Mouse (Mus musculus) testis, postnatal 14 days (tissue): ENCODE data around the gene Commd8.

Source experiments
- DNase-seq: peaks from one replicate; pipeline ENCODE4 v3.0.0; 2021; ENCODE audit warnings: low spot score

Commd8 gene

DNA sequence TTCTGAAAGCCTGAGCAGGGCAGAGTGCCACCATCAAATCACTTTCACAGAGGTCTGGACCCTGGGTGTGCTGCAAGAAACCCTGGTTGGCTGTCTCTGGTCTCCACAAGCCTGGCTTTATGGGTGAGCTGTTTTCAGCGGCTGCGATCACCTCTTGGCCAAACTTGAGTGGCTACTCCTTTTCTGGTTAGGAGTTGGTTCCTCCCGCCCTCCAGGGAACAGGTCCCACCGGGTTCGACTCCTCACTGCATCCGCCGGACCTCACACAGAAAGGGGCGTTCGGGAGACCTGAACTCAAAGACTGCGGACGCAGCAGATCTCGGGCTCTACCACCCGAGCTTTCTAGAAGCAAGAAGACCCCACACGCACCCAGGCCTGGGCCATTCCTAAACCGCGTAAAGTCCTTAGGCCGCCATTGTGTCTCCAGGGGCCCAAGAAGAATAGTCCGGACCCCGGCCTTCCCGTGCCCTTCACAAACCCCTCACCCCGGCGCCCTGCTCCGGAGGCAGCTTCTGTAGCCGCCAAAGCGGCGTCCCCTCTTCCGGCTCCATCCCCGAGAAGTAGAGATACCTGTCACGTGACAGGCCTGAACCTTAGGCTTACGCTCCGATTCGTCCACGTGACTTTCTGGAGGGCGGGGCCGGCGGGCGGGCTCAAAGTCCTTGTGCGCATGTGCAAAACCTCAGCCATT lies at the start of gene Commd8:
TSS of gene Commd8 (minus strand) at position 596 of the 691 bp plus-strand sequence.
- peak; percentile 93 for DNase-seq

DNA sequence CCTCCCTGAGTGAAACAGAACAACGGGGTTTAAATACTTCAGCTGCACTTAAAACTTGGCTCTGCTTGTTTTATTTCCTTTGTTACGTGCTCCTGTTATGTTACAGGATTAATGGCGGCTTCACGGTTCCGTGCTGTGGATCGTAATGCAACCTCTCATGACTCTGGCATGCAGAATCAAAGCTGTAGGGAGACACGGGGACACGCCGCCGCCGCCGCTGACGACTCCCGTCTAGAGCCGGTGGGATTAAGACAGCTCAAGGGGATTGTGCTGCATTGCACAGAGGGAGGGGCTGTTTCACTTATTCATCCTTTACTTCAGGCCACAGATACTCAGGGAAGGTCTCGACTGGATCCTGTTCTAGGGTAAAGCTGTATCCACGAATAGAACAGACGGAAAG lies 43.8 kb upstream of the Commd8 start:
- DNase-seq, result no peak

DNA sequence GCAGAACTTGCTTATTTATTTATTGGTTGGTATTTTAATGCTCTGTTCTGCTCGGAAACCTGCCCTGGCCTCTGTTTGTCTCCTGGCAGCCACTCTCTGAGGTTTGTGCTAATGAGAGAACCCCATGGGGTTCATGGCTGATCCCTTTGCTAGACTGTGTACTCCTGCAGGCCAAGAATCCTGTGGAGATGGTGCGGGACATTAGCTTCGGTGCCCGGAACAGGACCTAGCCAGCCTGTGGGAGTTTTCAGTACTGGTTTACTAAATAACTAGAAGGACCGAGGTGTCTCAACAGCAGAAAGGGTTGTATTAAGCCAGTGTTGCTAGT lies 42.8 kb upstream of the Commd8 start:
- DNase-seq, result no peak

DNA sequence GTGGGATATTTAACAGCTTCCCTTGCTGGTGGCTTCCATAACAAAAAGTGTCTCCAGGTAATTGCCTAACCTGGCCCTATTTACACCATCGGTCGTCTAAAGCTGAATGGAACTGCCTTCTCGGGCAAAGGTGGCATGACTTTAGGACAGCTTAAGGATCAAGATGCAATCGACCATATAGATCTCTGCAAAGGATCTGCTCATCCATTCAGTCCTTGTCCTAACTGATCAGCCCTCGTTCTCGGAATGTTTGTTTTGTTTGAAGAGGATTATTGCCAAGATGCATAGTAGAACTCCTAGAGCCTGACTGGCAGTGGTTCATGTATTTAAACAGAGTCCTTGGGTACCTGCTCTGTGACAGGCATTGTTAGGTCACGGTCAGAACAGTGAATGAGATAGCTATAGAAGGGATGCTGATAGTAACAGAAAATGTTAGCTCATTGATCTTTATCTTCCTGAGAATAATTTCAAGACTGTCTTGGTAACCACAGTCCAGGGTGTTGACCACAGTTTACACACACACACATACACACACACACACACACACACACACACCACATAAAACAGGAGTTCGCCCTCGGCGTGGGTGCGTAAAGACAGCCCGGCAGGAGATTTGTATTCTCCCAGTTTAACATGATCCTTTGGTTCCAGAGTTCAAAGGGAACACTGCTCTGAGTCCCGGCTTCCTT lies 42.3 kb upstream of the Commd8 start:
- DNase-seq, result no peak

DNA sequence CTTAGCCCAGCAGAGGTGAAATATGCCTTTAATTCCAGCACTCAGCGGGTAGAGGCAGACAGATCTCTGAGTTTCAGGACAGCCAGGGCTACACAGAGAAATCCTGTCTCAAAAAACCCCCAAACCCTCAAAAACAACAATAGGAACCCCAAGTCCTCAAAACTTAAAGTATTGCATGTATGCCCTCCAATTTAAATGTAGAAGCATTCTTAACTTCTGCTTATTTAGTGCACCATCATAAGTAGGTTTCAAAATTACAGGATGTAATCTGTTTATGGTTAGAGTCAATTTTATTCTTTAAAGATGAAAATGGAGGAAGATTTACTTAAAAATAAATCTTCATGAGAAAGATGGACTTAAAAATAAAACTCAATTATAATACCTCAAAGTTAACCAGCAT lies 40.5 kb upstream of the Commd8 start:
- DNase-seq, result no peak

DNA sequence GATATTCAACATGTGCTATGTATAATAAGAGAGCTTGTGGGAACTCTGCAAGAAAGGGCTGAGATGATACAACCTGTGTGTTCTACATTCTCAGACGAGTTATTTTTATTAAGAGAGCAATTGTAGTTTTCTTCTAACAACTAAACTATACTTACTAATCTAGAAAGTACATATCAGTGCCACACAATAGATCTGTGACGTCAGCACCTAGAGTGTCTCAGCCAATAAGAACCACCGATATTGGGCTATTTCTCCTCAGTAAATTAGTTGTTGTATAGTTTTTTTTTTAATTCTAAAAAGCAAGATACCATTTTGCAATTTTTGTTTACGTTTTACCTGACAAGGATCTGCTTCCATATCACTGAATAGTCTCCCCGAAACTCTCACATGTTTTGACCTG lies 37.3 kb upstream of the Commd8 start:
- DNase-seq, result no peak

DNA sequence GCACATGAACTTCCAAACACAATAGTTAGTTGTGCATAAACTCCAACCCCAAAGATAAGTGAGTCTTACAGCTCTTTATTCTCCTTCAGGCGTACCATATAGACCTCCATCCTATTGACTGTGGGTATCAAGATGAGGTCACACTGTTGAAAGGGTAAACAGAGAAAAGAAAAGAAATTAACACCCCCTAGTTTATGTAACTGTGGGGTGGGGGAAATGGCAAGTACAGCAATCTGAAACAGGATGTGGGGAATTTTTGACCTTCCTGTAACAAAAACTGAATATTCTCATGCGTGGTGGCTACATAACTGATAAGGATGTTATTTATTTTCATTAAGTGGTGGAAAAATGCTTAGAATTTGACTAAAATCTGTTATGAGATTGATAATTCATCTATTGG lies 36.5 kb upstream of the Commd8 start:
- no peak for DNase-seq

DNA sequence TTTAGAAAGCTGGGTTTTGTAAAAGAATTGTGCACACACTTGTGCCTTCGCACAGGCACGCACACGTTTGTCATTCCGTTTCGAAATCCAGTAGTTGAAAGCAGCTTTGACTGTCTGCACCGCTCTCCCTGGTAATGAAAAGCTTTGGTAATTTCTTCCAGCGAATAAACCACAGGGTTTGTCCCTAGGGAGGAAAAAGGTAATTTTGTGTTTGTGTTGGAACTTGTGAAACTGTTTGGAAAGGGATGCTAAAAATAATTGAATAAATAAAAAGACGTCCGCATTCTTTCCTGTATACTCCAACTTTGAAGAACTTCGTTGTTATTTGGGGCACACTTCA lies 35.7 kb upstream of the Commd8 start:
- DNase-seq, result no peak

DNA sequence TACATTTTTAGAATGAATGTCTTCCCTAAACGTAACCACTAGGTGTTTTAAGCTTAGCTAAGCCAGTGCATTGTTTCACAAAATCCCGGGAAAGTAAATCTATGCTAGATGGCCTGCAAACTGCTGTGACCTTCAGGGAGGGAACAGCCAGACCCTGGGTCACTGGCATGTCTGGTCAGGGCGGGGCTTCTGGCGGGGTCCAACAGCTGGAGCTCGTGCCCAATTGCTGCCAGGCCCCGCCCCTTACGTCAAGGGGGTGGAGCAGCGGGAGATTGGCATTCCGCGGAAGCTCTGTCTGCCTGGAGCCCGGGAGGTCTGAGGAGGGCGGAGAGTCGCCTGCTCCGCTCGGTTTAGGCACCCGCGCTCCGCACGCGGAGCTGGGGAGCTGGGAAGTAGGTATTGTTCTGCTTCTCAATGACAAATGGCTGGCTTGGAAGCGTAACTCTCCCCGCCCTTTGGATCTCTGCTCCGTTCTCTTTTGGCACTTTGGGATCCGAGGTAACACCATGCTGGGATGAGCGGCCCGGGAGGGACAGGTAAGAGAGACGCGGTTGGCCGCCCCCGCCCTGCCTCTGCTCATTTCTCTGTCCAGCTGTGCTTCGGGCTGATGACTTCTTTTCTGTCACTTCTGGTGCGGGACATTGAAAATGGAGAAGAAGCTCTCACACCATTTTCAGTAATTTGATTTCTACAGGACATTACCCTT lies 35.2 kb upstream of the Commd8 start:
- peak; percentile 91 for DNase-seq

DNA sequence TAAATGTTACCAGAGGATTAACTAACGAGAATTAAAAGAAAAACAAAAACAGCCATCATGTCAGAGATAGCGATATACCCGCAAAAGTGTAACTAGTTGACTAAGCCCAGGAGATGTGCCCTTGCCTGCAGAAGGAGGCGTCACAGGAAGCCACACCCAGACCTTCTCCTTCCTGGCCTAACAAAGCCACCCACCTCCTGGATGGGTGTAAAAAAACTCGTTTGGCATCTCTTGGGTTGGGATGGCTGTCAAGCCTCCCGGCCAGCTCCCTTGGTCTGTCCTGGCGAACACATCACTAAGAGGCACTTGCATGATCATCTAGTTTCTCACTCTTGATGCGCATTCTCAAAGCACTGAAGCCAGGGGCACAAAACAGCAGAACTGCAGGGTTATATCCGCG lies 34.0 kb upstream of the Commd8 start:
- DNase-seq, result no peak

DNA sequence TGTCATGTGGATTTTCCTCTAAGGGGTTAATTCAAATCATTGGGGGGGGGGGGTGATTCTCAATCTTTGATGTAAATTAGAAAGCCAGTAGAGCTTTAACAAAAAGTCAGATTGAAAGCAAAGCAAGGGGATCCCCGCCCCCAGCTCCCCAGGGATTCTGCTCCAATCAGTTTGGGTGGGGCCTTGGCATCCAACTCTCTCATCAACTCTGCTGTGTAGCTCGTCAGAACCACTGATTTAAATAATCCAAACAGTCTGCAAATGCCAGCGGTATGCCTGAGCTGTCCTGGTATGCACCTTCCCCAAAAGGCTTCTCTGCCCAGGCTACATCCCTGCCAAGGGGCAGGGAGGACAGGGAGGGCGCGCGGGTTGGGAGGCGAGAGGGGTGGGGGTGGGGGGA lies 33.6 kb upstream of the Commd8 start:
- no peak for DNase-seq

DNA sequence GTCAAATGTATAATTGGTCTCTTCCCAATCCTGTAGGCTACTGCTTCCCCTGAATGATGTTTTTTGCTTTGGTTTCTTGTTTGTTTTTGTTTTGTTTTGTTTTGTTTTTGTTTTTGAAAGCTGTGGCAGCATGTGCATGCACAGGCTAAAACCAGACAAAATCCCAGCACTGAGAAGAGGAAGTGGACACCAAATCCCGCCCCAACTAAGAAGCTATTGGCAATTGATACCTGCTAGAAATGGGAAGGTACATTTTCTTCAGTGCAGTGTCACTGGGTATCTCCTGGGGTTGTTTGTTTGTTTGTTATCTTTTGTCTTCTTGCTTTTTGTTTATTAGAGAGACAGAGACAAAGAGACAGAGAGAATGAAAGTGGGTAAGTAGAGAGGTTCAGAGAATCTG lies 27.5 kb upstream of the Commd8 start:
- DNase-seq, result no peak

DNA sequence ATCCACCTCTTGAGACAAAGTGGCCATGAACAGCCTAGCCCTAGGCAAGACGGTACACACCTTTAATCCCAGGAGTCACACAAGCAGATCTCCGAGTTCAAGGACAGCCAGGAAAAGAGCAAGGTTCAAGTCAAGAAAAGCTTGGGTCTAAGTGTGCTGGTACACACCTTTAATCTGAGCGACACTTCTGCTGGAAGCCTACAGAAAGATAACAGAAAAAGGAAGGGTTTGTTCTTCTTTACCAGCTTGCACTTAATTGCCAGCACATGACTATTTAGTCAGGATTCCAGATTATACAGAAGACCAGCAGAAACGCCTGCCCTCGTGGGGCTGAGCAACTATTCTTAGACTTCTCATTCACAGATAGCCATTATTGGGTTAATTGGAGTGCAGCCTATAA lies 23.9 kb upstream of the Commd8 start:
- no peak for DNase-seq

DNA sequence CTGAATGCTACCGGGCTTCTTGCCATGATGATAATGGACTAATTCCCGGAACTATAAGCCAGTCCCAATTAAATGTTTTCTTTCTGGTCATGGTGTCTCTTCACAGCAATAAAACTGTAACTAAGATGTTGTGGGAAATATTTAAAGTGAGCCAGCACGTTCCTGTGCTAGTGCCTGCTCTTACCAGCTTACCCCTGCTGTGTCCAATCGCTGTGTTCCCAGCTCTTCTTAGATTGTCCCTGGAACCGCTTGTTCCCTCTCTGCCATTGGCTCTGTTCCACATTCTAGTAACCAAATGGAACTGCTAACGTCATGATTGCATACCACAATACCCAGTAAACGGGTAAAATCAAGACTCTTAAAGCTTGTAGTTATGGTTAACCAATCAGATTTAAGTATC lies 23.2 kb upstream of the Commd8 start:
- DNase-seq, result no peak

DNA sequence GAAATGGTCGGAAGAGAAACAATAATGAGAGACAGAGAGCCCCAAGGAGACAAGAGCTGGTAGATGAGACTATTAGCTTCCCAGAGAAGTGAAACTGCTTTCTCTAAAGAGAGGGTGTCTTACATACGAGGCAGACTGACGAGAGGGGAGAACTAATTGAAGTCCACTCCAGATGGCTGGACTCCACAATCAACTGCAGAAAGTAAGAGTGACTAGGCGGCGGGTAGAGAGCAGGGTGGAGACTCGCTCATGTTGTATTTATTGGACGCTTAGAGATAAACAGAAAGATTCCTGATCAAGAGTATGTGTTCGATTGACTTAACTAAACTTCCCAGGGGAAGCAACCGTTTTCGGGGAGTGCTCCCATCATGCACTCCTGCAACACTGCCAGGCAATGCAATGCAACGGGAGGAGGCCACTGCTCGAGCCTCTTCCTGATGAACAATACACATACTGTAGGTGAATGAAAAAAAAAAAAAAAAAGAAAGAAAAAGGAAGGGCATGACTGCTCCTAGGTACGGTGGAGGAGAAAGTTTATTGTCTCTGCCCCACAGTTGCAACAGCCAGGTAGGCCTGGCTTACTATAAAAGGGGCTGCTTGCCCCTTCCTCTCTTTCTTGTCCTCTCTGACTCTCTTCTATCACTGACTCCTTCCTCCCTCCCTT lies 16.6 kb upstream of the Commd8 start:
- DNase-seq, result no peak

DNA sequence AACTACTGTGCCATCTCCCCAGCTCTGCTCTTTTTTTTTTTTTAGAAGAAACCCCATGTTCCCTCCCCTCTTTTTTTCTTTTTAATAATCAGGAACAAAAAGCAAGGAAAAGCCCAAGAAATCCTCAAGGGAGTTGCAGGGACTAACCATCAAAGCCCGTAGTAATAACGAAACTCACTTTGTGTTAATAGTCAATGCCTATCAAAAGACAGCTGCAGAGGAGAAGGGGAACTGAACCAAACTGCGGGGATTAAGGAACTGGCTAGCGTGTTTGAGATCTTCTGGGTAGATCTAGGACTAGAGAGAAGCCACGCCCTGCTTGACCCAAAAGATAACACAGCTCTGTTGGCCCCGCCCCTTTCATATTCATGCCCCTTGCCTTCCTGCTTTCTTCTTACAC lies 15.9 kb upstream of the Commd8 start:
- no peak for DNase-seq

DNA sequence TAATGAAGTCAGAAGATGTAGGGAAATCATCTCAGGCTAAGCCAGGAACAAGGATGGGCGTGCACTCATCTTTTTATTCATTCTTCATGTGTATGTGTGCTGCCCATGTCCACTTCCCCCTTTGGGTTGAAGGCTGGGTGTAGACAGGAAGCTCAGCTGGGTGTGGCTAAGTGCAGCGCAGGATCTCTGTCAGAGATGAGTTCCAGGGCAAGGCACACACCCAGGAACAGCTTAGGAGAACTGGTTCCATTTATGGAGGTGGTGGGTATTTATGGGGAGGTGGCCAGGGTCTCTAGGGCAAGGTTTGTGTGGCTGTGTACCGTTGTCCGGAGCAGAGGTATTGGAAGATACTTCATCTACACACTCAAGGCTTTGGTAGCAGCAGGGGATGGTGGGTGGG lies 14.8 kb upstream of the Commd8 start:
- no peak for DNase-seq

DNA sequence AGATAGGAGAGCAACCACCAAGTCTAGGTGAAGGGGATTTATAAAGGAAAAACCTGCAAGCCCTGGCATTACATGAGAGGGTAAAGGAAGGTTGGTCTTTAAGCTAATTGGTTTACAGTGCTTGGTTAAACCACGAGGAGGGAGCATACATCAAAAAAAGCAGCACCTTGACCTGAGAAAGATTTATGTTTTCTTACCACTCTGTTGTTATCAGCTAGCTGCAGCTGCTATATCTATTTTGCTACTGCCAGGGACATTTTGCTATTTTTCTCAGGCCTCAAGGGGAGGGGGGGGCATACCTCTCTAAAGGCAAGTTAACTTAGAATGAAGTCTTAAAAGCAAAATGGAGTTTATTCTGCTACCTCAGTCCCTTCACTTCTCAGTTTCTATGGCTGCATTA lies 13.2 kb upstream of the Commd8 start:
- DNase-seq, result no peak

DNA sequence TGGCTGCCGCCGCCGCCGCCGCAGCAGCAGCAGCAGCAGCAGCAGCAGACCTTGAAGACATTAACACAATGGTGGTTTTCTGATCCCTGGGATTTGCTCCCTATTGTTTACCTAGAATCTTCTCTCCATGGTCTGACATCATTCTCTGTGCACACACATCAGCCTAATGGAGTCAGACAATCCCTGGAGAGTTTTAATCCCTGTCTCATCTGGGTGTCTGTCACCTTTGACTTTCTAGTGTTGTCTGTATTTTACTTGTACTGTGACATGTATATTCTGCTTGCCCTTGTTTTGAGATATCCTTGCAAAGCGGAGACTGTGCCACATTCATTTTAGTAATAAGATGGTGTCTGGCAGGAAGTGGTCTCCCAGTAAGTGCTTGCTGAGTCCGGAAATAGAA lies 7.5 kb upstream of the Commd8 start:
- no peak for DNase-seq

DNA sequence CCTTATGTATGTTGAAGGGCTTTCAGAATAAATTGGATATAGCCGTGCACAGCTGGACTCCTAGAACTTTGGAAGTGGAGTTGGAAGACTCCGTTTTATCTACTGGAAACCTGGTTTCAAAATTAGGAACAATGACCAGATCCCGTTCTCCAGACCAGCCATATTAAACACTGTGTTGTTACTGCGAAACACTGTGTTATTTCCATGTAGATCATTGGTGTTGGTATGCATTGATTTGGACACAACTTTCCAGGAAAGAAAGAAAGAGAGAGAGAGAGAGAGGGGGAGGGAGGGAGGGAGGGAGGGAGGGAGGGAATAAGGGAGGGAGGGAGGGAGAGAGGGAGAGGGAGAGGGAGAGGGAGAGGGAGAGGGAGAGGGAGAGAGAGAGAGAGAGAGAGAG lies 7.1 kb upstream of the Commd8 start:
- DNase-seq, result no peak

DNA sequence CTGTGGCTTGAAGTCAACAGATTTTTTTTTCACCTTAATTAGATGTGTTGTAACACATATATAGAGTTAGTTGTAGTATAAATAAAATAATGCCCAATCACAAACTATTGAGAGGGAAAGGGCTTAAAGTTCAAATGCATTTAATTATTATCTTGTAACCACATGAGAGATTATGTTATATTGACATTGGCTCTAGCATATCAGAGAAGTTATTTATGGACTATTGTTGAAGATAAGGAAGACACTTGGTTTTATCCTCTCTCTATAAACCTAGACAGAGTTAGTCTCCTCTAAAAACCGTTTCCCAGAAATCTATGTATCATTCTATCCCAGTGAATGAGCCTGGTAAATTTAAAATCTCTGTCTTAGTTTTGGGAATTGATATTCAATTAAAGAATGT lies 5.5 kb upstream of the Commd8 start:
- DNase-seq, result no peak

DNA sequence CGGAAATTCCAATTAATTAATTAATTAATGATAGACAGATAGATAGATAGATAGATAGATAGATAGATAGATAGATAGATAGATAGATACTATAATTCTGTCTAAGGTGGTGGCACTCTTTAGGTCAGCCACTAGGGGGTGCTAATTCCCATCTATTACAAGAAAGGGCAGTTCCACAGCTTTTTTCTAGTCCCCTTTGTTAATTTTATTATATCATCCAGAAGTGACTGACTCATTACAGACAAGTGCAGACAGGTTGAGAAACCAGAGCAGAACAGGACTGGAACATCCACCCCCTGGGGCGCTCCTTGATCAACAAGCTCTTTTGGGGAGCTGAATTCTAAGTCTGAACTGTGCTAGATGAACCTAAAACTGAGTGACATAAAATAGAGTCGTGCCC lies 4.7 kb upstream of the Commd8 start:
- DNase-seq, result peak; percentile 12

DNA sequence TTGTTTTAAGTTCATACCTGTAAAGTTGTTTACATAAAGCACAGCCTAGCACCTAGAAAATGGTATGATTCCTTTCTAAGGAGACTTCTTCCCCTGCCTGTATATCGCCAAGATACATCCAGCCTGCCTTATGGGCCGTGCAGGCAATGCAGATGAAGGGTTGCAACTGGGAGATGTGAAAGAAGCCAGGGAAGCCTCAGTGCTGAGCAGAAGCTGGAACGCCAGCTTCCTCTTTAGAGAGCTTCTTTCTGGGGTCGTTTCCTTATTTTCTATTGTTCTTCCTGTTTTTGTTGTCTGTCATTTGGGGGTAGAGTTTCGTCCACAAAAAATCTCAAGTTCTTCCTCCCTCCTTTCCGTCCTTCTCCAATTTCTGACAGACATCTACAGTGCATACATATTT lies 2.1 kb upstream of the Commd8 start:
- no peak for DNase-seq
